Mouse (Mus musculus) mouse embryonic stem cell (cell line): Measurements from ENCODE around the gene Ttyh3.

Experiments used
- in situ Hi-C, 2 experiments: fragments of 300-500 bp; cut with MboI; formaldehyde crosslinking; loops; 1 replicate in 1 of 2; 3 replicates in 1 of 2; pipeline ENCODE4 v1.14.3; 2019 to 2020; ENCODE audit warnings: low sequenced_read_pairs in 2 of 2, low pct_unique_long_range_greater_than_20kb in 1 of 2, mixed read lengths in 1 of 2; ENCODE audit not compliant: unreplicated experiment in 1 of 2

The Ttyh3 gene

DNA sequence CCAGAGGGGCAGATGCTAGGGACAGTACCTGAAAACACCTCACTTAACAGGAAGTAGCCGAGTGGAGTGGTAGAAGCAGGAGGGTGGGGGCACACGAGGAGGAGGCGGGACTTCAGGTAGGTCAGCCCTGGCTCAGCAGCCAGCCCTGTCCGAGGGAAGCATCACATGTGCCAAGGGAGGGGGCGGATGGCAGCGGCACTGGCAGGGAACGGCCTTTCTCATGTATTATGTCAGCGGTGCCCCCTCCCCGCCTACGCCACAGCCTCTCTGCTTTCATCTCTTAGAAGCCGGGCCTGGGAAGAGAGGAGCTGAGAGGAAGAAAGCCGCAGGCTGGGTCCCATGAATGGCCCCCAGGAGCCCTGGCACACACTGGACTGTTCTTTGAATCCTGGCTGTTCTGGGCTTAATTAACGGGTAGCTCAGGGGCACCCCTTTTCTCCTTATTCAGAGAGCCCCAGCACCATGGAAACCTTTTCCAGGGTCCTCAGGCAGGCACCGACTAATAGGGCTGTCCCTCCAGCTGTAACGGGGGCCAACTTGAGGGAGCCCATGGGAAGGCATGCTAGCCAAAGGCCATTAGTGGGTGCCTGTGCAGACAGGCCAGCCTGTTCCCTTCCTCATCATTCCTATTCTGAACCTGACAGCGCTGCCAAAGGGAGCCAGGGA is 10.9 kb upstream of the Ttyh3 start:
- in situ Hi-C loops = no loop called here

DNA sequence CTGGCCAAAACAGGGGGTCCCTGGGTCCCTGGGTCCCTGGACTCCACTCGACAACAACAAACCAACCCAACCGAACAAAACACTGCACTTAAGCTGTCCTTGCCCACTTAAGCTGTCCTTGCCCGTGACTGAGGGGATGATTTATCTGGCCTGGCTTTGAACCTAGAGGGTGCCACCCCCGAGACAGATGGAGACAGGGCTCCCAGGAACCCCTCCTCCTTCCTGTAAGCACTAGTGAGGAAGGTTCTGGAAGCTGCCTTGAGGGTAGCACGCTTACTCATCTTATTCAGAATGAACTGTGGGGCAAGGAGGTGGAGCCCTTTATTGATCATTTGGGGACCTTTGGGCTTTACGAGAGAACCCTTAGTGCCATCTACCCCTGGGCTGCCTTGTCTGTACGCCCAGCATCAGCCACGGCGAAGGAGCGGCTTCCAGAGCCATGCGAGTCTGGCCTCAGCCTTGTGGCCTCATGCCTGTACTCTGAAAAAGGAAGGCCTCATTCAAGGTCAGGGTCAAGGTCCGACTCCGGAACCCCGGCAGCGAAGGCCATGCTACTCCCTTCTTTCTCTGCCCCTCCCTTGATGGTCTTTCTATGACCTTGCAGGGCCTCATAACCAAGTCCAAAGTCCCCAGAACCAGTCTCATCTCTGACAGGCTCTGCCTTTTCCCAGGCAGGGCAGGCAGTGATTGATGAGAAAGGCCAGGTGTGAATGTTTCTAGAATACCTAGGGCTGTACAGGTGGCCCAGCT is 5.4 kb upstream of the Ttyh3 start:
- in situ Hi-C loops = no loop called here

DNA sequence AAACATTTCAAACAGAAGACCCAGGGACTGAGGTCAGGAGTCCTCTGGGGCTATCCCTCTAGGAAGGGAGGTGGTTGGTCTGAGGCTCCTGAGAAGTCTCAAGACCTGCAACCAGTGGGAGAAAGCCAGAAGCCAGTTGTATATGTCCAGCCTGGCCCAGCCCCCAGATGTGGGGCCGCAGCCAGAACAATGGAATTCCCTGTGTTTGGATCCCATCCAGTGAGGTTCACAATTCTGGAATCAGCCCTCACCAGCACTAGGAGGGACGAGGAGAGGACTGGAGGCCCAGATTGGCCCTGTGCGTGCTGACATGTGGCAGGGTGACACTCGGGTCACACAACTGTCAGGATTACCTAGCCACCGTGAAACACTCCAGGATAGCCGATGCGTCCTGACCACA is 3.8 kb upstream of the Ttyh3 start:
- in situ Hi-C loops = no loop called here

DNA sequence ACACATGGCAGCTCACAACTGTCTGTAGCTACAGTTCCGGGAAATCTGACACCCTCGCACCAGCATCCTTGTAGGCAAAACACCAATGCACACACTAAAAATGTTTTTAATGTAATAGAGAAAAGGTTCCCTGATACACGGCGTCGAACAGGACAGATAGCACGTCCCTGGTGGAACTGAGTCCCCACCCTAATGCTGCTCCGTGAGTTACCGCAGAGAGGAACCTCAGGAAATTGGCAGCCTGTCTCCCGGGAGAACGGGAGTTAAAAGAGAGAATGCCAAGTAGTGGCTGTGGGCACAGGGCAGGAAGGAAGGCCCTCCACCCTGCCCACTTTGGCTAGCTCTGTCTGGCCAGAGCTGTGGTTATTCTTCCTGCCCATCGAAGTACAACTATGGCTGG is 2.4 kb upstream of the Ttyh3 start:
- in situ Hi-C loops = no loop called here

DNA sequence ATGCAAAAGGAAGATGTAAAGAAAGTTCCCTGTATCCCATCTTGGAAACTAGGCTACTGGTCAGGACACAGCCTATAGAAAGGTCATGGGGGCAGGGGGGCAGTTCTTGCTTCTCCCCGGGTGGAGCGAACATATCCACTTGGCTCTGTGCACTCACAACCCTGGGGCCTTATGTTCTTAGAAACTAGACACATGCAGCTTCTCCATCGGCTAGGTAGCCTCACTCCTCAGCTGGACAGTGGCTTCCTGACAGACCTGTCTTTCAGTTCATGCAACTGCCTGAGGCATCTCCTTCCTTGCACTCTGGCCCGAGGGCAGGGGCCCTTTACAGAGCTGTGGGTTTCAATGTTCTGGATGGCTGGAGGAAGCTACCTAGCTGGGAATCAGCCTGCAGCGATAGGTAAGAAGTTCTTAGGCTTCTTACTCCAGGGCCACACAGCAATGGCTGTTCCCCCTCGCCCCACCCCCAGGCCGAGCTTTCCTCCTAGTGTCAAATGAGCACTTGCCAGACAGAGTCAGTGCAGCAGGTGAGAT is 1.1 kb upstream of the Ttyh3 start:
- in situ Hi-C loops = no loop called here

DNA sequence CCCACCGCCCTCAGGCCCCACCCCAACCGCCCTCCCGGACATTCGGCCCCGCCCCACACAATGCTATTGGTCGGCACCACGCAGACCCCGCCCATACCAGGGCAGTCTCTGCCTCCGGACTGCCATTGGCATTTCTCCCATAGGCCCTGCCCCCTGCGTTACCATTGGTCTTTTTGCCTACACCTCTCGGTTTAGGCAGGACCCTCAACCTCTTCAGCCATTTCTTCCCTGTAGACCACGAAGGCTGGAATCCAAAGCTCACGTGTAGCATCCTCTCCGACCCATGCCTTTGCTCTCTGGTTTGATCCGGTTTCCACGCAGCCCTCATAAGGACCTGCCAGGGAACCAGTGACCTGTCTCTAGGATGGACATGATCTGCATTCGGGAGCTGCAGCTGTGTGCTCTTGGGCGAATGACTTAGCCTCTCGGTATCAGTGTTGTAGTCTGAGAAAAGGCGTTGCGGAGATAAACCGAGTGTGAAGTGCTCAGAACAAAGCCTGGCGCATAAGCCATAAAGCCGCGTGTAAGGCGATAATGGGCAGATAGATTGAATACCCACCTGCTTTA is 353 bp upstream of the Ttyh3 start:
- in situ Hi-C loops = no loop called here

DNA sequence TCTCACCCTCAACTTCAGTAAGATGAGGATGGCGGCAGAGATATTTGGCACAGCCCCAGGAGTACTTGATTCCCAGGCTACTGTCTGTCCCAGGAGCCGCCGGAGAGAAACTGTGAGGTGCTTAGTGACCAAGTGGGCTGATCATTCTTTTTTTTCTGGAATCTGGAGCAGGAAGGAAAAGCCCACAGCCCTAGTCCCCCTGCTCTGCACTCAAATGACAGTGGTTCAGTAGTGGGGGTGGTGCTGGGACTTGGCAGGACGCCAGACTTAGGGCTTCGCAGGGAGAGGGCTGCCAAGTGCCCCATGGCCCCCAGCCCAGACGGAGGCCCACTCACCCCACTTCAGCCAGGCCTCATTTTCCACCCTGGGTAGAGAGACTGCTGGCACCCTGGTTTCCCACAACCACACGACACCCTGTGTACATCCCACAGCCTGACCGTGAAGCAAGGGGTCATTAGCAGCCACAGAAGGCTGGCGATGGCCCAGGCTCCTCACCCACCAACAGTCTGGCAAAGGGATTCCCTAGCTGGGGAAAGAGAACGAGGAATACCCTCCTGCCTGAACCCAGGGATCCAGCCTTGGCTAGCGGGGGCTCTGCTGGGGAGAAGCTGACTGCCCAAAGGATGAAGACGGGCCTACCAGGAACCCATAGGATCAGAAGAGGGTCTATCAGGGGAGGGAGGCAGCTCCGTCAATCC is 861 bp downstream of the Ttyh3 start:
- in situ Hi-C loops = no loop called here

DNA sequence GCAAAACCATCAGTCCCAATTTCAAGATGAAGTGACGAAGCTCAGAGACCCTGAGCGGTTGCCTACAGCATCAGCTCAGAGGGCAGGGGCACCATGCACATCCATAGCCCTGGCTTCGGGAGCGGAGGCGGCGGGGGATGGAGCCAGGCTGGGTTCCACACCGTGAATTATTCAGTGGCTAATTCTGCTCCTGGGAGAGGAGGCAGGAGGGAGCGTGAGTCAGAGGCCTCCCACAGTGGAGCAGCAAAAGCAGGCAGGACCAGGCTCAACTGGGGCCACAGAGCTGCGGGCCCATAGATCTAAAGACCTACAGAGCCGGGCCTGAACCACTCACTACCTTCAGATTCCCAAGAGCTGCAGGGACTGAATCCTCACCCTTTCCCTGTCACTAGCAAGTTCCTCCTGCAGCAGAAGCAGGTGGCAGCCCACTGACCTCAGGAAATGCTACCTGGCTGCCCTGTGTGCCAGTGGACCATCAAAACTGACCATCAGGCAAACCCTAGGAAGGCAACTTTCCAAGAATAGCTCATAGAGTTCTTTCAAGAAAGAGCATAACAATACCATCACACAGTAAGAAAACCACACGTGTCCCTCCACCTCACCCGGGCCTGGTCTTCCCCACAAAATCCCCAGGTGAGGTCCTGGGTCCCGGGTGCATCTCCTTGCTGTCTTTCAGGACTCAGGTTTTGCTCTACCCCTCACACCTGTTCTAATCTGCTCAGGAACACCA is 1.6 kb downstream of the Ttyh3 start:
- in situ Hi-C loops = no loop called here

DNA sequence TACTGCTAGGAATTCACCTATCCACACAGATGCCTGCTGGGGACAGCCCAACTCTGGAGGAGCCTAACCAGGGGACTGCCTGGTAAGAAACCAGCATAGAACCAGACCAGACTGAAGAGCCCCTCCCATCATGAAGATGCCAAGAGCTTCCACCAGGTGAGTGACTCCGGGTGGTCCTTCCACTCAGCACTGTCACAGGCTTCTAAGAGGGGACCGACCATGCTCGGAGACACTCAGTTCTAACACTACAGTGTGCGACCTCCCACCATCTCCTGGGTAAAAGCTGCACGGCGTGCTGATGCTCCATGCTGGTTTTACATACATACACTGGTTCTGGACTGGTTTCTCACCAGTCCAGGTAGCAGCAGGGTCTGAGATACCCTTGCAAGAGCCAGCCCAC is 2.7 kb downstream of the Ttyh3 start:
- in situ Hi-C loops = no loop called here

DNA sequence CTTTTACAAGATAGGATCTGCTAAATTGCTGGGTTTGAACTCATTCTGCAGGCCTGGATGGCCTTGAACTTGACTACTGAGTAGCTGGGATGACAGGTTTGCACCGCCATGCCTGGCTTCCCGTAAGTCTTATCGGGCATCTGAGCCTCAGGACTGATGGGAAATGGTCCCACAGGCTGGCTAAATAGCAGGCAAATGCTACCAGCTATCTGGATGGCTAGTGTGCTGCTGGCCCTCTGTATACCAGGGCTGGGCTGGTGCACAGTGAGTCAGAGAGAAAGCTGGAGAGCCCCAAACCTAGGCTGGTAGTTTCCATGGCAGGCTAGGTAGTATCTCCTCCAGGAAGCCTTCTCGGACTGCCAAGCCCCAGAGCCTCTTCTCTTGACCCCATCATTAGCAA is 3.4 kb downstream of the Ttyh3 start:
- in situ Hi-C loops = no loop called here

DNA sequence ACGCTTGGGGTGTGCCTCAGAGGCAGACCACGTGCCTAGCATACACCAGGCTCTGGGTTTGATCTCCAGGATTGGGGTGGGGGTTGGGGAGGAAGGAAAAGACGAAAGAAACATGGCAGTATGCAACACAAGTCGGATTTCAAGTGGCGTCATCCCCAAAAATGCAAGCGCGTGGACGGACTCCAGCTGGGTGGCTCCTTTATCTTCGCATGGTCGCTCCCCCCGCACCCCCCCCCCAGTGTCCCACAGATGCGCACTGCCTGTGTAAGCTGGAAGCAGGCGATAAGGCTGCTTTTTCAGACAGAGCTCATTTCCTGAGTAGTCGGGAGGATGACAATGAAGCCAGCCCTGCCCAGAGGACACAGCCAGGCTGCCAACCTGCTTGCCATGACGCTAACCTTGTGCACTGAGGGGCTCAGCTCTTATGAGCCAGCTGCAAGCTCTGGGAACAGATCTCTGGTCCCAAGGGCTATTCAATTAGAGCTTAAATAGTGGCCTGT is 4.1 kb downstream of the Ttyh3 start:
- in situ Hi-C loops = no loop called here

DNA sequence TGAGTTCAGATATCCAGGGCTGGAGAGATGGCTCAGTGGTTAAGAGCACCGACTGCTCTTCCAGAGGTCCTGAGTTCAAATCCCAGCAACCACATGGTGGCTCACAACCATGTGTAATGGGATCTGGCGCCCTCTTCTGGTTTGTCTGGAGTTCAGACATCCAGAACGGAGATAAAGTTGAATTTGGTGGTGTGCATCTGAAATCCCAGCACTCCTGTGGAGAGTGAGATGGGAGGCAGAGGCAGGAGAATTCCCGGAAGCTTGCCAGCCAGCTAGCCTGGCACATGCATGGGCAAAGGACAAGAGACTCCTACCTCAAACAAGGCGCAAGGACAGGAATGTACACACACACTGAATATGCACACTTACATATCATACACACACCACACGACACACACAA is 4.6 kb downstream of the Ttyh3 start:
- in situ Hi-C loops = no loop called here

DNA sequence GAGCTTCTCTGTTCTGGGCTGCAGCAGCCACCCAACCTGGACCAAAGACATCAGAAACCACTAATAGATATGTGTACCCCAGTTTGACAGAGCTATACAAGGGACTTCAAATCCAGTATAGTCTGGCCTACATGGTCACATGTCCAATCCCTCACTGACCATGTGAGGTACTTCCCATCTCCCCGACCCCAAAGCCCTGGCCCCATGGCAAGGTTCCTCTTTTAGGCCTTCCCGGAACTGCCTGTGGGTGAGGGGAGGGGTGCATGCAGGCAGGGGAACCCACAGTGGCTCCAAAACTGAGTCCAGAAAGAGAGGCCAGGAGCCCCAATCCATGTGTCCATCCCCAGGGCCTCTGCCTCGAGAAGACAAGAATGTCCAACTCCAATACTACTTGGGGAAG is 6.8 kb downstream of the Ttyh3 start:
- in situ Hi-C loops = no loop called here

DNA sequence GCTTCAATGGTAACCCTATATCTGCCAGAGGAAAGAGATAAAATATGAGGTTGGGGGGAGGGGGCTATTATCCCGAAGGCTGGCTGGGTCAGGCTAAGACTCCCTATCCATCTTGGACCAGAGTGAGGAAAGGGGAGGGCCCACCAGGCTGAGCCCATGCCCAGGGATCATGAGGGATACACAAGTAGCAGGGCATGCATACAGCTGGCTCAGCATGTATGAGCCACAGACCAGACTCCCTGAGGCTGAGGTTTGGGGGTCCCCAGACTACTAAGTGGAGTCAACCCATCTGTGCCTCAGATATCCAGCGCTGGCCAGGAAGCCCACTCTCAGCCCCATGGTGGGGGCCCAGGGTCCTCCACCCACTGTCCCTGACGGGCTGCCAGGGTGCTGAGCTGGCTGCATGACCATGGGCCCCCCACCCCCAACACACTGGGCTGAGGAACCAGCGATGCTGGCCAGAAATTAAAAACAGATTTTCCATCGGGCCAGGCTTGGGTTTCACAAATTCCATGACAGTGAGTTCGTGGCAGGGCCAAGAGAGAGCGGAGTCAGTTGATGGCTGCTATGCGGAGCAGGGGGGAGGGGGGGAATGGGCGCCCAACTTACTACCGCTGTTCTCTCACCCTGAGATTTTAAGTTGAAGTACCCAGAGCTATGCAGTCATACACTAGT is 7.4 kb downstream of the Ttyh3 start:
- in situ Hi-C loops = no loop called here

DNA sequence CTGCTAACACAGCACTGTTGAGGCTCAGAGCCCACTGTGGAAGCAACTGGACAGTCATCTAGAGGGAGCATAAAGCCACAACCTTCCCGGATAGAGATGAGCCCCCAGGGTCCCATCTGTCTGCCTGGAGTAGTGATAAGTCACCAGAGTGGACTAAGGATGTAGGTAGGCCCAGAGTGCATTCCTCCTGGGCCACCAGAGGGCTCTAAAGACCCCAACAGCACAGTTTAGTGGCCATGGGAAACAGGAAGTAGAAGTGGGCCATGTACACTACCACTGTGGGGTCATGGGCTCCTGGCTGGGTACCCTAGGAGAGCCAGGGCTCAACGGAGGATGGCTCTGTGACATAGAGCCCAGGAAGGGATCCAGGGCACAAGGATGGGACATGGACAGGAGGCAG is 8.0 kb downstream of the Ttyh3 start:
- in situ Hi-C loops = no loop called here

DNA sequence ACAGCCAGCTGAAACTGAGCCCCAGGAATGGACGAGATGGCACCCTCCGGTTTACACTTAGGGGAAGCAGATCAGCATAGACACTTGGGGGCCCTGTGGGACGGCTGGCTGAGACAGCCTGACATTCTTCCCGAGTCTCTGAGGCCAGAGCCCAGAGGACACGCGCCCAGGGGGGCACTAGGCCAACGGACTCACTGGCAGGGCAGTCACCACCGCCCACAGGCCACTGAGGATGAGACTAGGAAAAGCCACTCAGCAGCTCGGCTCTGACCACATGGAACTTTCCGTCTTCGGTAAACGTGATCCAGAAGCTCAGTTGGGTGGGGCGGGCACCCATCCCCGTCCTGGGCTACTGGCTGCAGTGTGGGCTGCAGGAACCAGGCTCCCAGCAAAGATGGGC is 9.0 kb downstream of the Ttyh3 start:
- in situ Hi-C loops = no loop called here

DNA sequence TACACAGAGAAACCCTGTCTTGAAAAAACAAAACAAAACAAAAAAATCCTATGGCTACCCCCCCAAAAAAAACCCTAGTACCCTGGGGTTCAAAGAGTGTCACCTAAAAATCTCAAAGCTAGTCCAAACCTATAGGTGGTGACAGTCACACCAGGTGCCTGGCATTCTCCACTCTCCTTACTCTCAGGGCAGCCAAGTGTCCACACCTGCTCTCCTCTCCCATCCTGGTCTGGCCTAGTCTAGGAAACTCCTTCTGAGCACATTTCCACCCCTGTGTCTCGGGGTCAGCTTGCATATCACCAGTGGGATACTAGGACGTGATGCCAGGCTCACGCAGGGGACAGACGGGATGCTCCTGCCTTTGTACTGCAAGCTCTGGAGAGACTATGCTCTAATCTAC is 9.5 kb downstream of the Ttyh3 start:
- in situ Hi-C loops = no loop called here

DNA sequence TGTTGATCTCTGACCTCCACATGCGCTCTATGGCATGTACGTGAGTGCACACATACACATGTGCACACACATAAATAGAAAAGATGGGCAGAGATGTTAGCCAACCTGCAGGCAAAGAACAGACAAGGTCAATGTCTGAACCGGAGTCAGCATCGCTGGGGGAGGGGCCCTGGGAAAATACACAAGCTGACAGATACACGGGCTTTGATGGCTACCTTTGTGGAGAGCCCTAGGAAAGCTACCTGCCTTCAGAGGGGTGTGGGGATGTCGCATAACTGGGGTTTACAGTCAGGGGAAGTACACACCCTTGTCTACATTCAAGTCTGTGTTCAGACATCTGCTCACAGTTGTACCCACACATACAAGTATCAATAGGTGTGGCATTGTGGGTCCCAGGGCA is 10.3 kb downstream of the Ttyh3 start:
- in situ Hi-C loops = no loop called here
